7 mouse cellular contexts compared by ENCODE assay signal in the genomic region with DNA sequence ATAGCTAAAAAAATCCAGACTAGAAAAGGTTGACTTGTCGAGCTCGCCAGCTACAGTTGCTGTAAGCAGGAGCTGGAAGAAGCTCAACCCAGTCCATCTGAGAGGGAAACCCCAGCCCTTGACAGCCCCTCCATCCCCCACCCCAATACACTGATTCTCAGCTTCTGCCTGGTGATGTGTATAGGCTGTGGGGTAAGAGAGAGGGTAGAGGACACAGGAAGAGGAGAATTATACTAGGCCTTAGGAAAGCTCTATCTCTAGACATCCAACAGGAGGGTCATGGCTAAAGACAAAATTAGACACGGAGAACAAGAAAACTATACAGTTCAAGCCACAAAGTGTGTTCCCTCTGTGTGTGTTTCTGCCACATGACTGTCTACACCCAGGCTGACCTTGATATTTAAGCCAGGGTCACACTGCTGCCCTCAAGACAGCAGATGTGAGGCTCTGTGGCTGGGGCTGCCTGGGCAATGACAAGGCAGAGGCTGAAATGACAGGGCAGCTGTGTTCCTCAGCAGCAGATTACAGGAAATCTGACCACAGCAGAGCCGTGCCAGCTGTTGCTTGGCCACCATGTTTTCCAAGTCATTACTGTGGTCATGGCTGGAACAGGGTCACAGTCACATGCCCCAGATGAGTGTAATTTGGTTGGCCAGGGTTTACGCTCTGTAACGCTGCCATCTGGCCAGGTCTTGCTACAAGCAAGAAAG.
A peak's percentile ranks its signal among the peaks of the same experiment; 100 is the strongest.
DNase-seq lines count a peak whose midpoint lies in the region; ATAC-seq and TF ChIP-seq lines count a peak whose summit lies in the region.

No protein-coding gene starts in this region.

- no peak; the same call in none of the 2 replicates for TF ChIP-seq RAD21 in CH12.LX (IDR thresholded peaks at IDR 0.05; ENCODE audit: low read depth, low read length)

- no peak overlapping the region; the same call in 1 of the 2 replicates for H3K4me2 ChIP-seq in CH12.LX (ENCODE audit: insufficient read depth, low read depth, poor library complexity, severe bottlenecking)

- H3K79me2 ChIP-seq in CH12.LX (replicated peaks; ENCODE audit: control insufficient read depth, extremely low read depth, insufficient read depth, poor library complexity, severe bottlenecking), result no peaks in the 10 kb centered on the region

- H3K27me3 ChIP-seq in CH12.LX (replicated peaks), result no peaks in the 10 kb centered on the region

- peak; percentile 76 for TF ChIP-seq EP300 in CH12.LX (IDR thresholded peaks at IDR 0.05; ENCODE audit: low read length)

- TF ChIP-seq POLR2A in CH12.LX (IDR thresholded peaks at IDR 0.05; ENCODE audit: low read depth, low read length), result no peak

- intact Hi-C loops in heart, postnatal 10 days (cut with DNase I), result no loop called here

- dilution Hi-C loops in CH12.LX (cut with MboI; ENCODE audit: extremely low pct_ligation_motif_present, extremely low pct_unique_long_range_greater_than_20kb, low sequenced_read_pairs), result no loop called here

- TF ChIP-seq CTCF in CH12.LX (conservative IDR thresholded peaks at IDR 0.05 in 1 of 2, IDR thresholded peaks at IDR 0.05 in 1 of 2; ENCODE audit: low read depth in 2 of 2, low read length in 2 of 2), result no peak

- ATAC-seq in cerebellum, adult (ENCODE audit: insufficient number of reproducible peaks, low FRiP score, low TSS enrichment), result no peak
- ATAC-seq in erythroblast, adult 5-6 weeks (replicated peaks; ENCODE audit: low FRiP score, poor library complexity, severe bottlenecking), result no peak

- H3K27ac ChIP-seq in CH12.LX (ENCODE audit: insufficient read depth, low read depth), result peak overlapping the region; percentile 61

- peak overlapping the region in 1 of 3 experiments; percentile 15 for H3K4me3 ChIP-seq in CH12.LX (replicated peaks in 1 of 3; ENCODE audit: low read depth in 2 of 3, low read length in 2 of 3, poor library complexity in 1 of 3)

- no peak overlapping the region for H3K9ac ChIP-seq in CH12.LX (ENCODE audit: insufficient read depth, low read depth)

- peak; percentile 85 for DNase-seq in CH12.LX (ENCODE audit: extremely low read depth)
- peak; percentile 29 for DNase-seq in adrenal gland, postnatal 25 days
- peak; percentile 57 to 77 for DNase-seq in heart, postnatal 10 days
- peak; percentile 36 for DNase-seq in lung, postnatal 25 days (ENCODE audit: low spot score)
- no peak for DNase-seq in frontal cortex, postnatal 10 days (ENCODE audit: low spot score in 2 of 2)

- H3K36me3 ChIP-seq in CH12.LX (replicated peaks in 1 of 2; ENCODE audit: control insufficient read depth in 1 of 2, insufficient read depth in 1 of 2, low read length in 1 of 2), result no peaks in the 10 kb centered on the region

- H3K9me3 ChIP-seq in CH12.LX (replicated peaks; ENCODE audit: low read length), result no peaks in the 10 kb centered on the region

- in situ Hi-C loops in CH12.LX (cut with MboI; ENCODE audit: low pct_ligation_motif_present, low pct_unique_long_range_greater_than_20kb, low sequenced_read_pairs), result no loop called here

- H3K4me1 ChIP-seq in CH12.LX (ENCODE audit: control insufficient read depth in 1 of 2, insufficient read depth in 2 of 2), result peaks cover 23 to 34% of the 10 kb centered on the region in 2 experiments

TF ChIP-seq in CH12.LX, 34 proteins besides CTCF, POLR2A, EP300 and RAD21:
- TF ChIP-seq MAX (IDR thresholded peaks at IDR 0.05; ENCODE audit: low read length), result peak; percentile 79
- no peak for TF ChIP-seq SMC3 (IDR thresholded peaks at IDR 0.05; ENCODE audit: low read depth, low read length)
- TF ChIP-seq IRF4 (IDR thresholded peaks at IDR 0.05; ENCODE audit: low read depth, low read length), result peak; percentile 87
- no peak for TF ChIP-seq MYC (IDR thresholded peaks at IDR 0.05; ENCODE audit: low read depth, low read length)
- TF ChIP-seq CHD2 (IDR thresholded peaks at IDR 0.05; ENCODE audit: low read length), result 0 out of 2 replicates have a peak, but pooled peaks have one; percentile 18
- TF ChIP-seq TBP (conservative IDR thresholded peaks at IDR 0.05; ENCODE audit: low read depth, low read length), result 0 out of 2 replicates have a peak, but pooled peaks have one; percentile 31
- TF ChIP-seq MAZ (IDR thresholded peaks at IDR 0.05; ENCODE audit: low read depth, low read length), result peak; percentile 59; the same call in 1 of the 2 replicates
- TF ChIP-seq MXI1 (IDR thresholded peaks at IDR 0.05; ENCODE audit: low read depth, low read length), result no peak
- TF ChIP-seq SIN3A (IDR thresholded peaks at IDR 0.05; ENCODE audit: low read length), result no peak; the same call in 1 of the 2 replicates
- peak; percentile 89 for TF ChIP-seq BHLHE40 (IDR thresholded peaks at IDR 0.05; ENCODE audit: low read depth, low read length)
- TF ChIP-seq NELFE (IDR thresholded peaks at IDR 0.05; ENCODE audit: low read depth, low read length), result 0 out of 2 replicates have a peak, but pooled peaks have one; percentile 33
- 0 out of 2 replicates have a peak, but pooled peaks have one; percentile 66 for TF ChIP-seq MAFK (IDR thresholded peaks at IDR 0.05; ENCODE audit: insufficient replicate concordance, low read length)
- peak; percentile 90 for TF ChIP-seq TCF12 (IDR thresholded peaks at IDR 0.05; ENCODE audit: low read depth, low read length)
- TF ChIP-seq MEF2A (IDR thresholded peaks at IDR 0.05; ENCODE audit: borderline replicate concordance, low read depth, low read length), result peak; percentile 71
- 0 out of 2 replicates have a peak, but pooled peaks have one; percentile 25 for TF ChIP-seq HCFC1 (IDR thresholded peaks at IDR 0.05; ENCODE audit: low read depth, low read length)
- no peak for TF ChIP-seq ZMIZ1 (IDR thresholded peaks at IDR 0.05; ENCODE audit: low read depth, low read length)
- peak; percentile 92 for TF ChIP-seq ETS1 (conservative IDR thresholded peaks at IDR 0.05; ENCODE audit: low read depth, low read length)
- no peak for TF ChIP-seq POLR2AphosphoS2 (IDR thresholded peaks at IDR 0.05; ENCODE audit: low read depth, low read length)
- TF ChIP-seq ZKSCAN1 (IDR thresholded peaks at IDR 0.05; ENCODE audit: borderline replicate concordance, low read depth, low read length), result no peak
- TF ChIP-seq UBTF (IDR thresholded peaks at IDR 0.05; ENCODE audit: low read depth, low read length), result no peak
- no peak for TF ChIP-seq PAX5 (IDR thresholded peaks at IDR 0.05; ENCODE audit: low read length)

Comparison
In these comparisons a context has a peak if more than half of its experiments do, and no peak if none do; other contexts are left out.
1. DNase-seq: peak in CH12.LX (single experiment), adrenal gland, postnatal 25 days (single experiment), heart, postnatal 10 days (2 of 2) and lung, postnatal 25 days (single experiment); none in frontal cortex, postnatal 10 days (0 of 2).